Mouse (Mus musculus): ENCODE data around the gene Gm8068.
"Not testable (repeated sequence)": the region's sequence is repeated elsewhere in the genome, so short reads cannot be mapped to it uniquely, and the experiment has no call there.

Gene Gm8068

DNA sequence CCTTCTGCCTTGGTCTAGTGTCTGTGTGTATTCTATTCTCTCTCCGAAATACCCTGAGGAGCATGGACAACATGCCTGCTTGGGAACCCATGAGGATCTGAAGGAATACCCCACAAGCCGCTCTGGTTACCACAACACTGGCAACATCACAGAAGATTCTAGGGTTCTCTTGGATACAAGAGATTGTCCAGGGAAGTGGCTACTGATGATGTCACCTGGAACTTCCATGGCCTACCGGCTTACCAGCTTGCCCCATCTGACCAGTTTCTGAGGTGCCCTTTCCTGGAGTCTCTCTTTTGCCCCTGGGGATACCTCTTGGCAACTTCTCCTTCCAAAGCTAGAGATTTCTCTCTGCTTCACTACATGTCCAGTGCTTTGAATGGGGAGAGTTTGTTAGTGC, at the start of gene Gm8068:
TSS of gene Gm8068 (minus strand) at position 101 of the 400 bp plus-strand sequence.
- not testable (repeated sequence) for DNase-seq (ENCODE audit: inconsistent ontology term)

DNA sequence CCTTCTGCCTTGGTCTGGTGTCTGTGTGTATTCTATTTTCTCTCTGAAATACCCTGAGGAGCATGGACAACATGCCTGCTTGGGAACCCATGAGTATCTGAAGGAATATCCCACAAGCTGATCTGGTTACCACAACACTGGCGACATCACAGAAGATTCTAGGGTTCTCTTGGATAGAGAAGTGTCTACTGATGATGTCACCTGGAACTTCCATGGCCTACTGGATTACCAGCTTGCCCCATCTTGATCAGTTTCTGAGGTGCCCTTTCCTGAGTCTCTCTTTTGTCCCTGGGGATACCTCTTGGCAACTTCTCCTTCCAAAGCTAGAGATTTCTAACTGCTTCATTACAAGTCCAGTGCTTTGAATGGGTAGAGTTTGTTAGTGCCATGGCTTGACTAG, 48.8 kb upstream of the Gm8068 start, which contains the start of gene Gm7929:
TSS of gene Gm7929 (minus strand) at position 101 of the 400 bp plus-strand sequence.
- not testable (repeated sequence) for DNase-seq (ENCODE audit: inconsistent ontology term)

DNA sequence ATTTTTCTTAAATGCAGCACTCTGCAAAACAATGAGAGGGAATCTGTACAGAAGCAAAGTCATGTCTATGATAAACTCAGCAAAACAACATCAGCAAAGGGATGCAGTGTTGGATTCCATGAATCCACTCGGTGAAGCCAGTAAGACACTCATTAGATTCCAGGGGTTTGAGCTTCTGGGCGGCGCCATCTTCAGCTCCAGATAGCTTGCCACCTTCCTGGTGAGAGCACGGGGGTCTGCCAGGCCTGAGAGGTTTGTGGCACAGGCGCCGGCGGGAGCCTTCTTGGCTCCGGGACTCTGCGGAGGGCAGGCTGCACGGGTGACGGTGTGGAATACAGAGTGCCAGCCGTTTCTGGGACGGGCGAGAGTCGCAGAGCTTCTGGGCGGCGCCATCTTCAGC, 21.8 kb upstream of the Gm8068 start:
- DNase-seq (ENCODE audit: inconsistent ontology term) = not testable (repeated sequence)

DNA sequence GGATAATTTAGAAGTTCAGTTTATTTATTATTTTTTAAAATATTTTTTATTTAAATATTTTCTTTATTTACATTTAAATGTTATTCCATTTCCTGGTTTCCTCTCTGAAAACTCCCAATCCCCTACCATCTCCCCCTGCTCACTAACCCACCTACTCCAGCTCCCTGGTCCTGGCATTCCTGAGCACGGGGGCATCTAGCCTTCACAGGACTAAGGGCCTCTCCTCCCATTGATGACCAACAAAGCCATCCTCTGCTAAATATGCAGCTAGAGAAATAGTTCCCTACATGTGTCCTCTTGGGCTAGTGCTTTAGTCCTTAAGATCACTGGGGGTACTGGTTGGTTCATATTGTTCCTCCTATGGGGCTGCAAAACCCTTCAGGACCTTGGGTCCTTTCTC, 15.5 kb upstream of the Gm8068 start:
- DNase-seq (ENCODE audit: inconsistent ontology term) = not testable (repeated sequence)

DNA sequence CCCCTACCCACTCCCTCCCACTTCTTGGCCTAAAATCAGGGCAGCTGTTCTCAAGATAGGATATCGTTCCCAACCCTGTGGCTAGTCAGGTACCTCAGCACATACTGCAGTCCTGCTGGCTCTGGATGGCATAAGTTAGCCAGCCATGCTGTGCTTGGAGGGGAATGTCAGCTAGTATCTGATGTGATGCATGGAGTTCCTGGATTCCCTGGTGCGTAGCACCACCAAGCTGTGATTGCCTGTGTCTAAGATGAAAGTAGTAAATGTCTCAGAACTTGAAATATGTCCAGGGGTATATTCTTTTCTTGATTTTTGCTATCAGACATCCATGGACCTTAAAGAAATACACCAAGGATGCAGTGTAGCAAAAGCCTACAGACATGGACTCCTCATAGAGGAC, 53.5 kb downstream of the Gm8068 start:
- not testable (repeated sequence) for DNase-seq (ENCODE audit: inconsistent ontology term)

All from Muller cell, postnatal 12 days (primary cell).